Mouse (Mus musculus) lung, postnatal 0 days (tissue): ENCODE data around the gene Efnb2. TPM values are rescaled to one million over a fixed set of nuclear protein-coding genes. Genes with fewer than 3 reads are reported as not detected.

Experiments
- ATAC-seq: fragments of 200-750 bp; cut with Nextera tagmentation; 2 replicates; pipeline ENCODE4 v1.8.0; 2017; ENCODE audit warnings: moderate library complexity
- DNase-seq: peaks from one replicate; pipeline ENCODE4 v3.0.0-alpha.2; 2016; ENCODE audit warnings: low spot score
- H3K27ac ChIP-seq: fragments of 300-500 bp; sonication (generic); 2 replicates; pipeline ENCODE4 v1.5.1; 2014; ENCODE audit warnings: antibody characterized with exemption, mild to moderate bottlenecking, low read length, mixed read lengths
- H3K27me3 ChIP-seq: fragments of 300-500 bp; sonication (generic); replicated peaks from 2 replicates; pipeline ENCODE4 v1.6.1; 2014; ENCODE audit warnings: low read length, mixed read lengths; ENCODE audit not compliant: insufficient read depth
- H3K36me3 ChIP-seq: fragments of 300-500 bp; sonication (generic); 2 replicates; pipeline ENCODE4 v1.6.1; 2014; ENCODE audit warnings: low read length, mixed read lengths; ENCODE audit not compliant: insufficient read depth
- H3K4me1 ChIP-seq: fragments of 300-500 bp; sonication (generic); 2 replicates; pipeline ENCODE4 v1.6.1; 2014; ENCODE audit warnings: antibody characterized with exemption, low read depth, low read length, mixed read lengths; ENCODE audit not compliant: insufficient read depth
- H3K4me2 ChIP-seq: fragments of 300-500 bp; sonication (generic); replicated peaks from 2 replicates; pipeline ENCODE4 v1.6.1; 2014; ENCODE audit warnings: low read depth, mild to moderate bottlenecking, low read length, moderate library complexity, mixed read lengths
- H3K4me3 ChIP-seq: fragments of 300-500 bp; sonication (generic); 2 replicates; pipeline ENCODE4 v1.5.1; 2014; ENCODE audit warnings: low read depth, low read length
- H3K9ac ChIP-seq: fragments of 300-500 bp; sonication (generic); replicated peaks from 2 replicates; pipeline ENCODE4 v1.6.1; 2014; ENCODE audit warnings: low read depth, mild to moderate bottlenecking
- H3K9me3 ChIP-seq: fragments of 300-500 bp; sonication (generic); 2 replicates; pipeline ENCODE4 v1.6.1; 2016; ENCODE audit warnings: low read length, mixed read lengths
- CTCF ChIP-seq: IDR thresholded peaks from 2 replicates; pipeline ENCODE4 v1.5.1; 2016; ENCODE audit warnings: antibody characterized with exemption, mild to moderate bottlenecking
- EP300 ChIP-seq: IDR thresholded peaks from 2 replicates; pipeline ENCODE4 v1.6.1; 2016; ENCODE audit warnings: antibody characterized with exemption, mild to moderate bottlenecking, control low read depth
- WGBS: fragments of 180-500 bp; shearing (Covaris S2); extraction: QIAGEN DNeasy Blood & Tissue Kit; methylation state at CpG from one replicate; pipeline ENCODE4 v1.1.7; 2014; 5-methylcytosine and 5-hydroxymethylcytosine counted together
- polyA plus RNA-seq: library from polyadenylated mRNA; unstranded; fragments of >200 nt; fragmentation: Nextera tagmentation; extraction: Ambion mirVana; gene quantifications from 2 replicates; pipeline ENCODE4 v1.2.1, GENCODE M21; 2015

Efnb2 gene
- polyA plus RNA-seq, 1 experiment from 2014 or later: 26.7 TPM

DNA sequence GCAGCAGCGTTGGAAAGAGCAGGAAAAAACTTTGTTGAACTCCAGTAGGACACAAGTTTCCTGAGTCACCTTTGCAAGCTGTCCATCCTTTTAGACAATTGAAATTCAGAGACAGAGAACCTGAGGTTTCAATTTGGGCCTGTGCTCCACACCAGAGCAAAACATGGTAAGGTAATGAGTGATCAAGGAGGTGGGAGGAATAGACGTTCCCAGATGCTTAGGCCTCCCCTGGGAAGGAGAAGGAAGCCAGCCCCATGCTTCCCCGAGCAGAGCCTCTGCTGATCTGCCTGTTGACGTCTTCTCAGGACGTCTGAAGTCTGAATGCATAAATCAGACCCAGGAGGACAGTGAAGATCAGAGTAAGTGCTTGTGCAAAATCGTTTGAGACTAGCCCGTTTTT is 51.3 kb downstream of the Efnb2 start:
- Histone ChIP-seq H3K27ac (no peak overlapping the region), H3K36me3 (no peaks in the 10 kb centered on the region), H3K4me2 (no peak overlapping the region), H3K9me3 (no peaks in the 10 kb centered on the region), H3K9ac (no peak overlapping the region), H3K27me3 (no peaks in the 10 kb centered on the region), H3K4me1 (no peaks in the 10 kb centered on the region), H3K4me3 (no peak overlapping the region)
- TF ChIP-seq EP300: no peak
- WGBS: 40% methylated on average over 7 of the region's 7 CpGs
- ATAC-seq (no peak), DNase-seq (no peak)

DNA sequence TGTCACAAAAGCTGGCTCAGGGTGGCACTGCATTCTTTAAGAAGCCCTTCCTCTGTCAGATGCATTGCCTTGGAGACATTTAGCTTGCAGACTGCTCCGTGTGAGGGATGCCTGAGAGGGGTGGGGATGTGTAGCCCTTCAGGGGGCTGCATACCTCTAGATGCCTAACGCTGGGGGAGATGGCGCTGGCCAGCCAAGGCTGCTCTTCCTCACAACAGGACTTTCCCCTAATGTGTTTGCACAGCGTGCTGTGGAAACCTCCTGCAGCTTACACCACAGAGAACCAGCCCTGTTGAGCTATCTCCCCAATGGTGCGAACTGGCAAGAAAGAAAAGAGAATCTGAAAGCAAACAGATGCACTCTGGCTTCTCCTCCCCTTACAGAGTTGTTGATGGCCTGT is 51.9 kb downstream of the Efnb2 start:
- TF ChIP-seq EP300 (no peak), CTCF (no peak)
- 25% methylated on average over 5 of the region's 5 CpGs for WGBS
- ATAC-seq: no peak
- H3K4me2 ChIP-seq: no peak overlapping the region
- no peak overlapping the region for H3K27ac ChIP-seq
- no peak overlapping the region for H3K4me3 ChIP-seq
- no peaks in the 10 kb centered on the region for H3K9me3 ChIP-seq
- no peak for DNase-seq
- H3K9ac ChIP-seq: no peak overlapping the region
- H3K27me3 ChIP-seq: no peaks in the 10 kb centered on the region
- no peaks in the 10 kb centered on the region; the same call in 1 of the 2 replicates for H3K4me1 ChIP-seq
- no peaks in the 10 kb centered on the region for H3K36me3 ChIP-seq

- Histone ChIP-seq H3K4me2 (no peak overlapping the region), H3K27ac (no peak overlapping the region), H3K4me1 (no peaks in the 10 kb centered on the region; the same call in 1 of the 2 replicates), H3K36me3 (no peaks in the 10 kb centered on the region), H3K27me3 (no peaks in the 10 kb centered on the region), H3K4me3 (no peak overlapping the region), H3K9me3 (no peaks in the 10 kb centered on the region), H3K9ac (no peak overlapping the region)
- no peak for TF ChIP-seq EP300
- no peak for TF ChIP-seq CTCF
- ATAC-seq (no peak), DNase-seq (no peak)
- 59% methylated on average over 4 of the region's 4 CpGs for WGBS
Observed at GRCm38 (mm10) chr8:8605621-8606020, 55.4 kb downstream of the Efnb2 start.

DNA sequence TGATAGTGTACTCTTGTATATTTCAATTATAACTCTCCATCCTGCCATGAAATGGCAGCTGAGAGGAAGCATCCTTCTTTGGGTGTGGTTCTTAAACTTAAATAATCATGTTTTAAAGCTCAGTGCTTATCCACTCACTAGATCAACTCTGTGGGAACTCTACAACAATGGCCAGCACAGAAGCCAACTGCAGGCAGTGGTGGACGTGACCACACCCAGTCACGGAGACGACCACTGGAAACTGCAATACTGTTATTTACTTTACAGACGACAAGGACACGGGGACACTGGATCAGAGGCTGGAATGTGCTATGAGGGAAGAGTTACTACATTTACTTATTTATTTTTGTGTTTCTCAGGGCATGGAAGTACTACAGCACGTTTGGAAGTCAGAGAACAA is 57.2 kb downstream of the Efnb2 start:
- no peak overlapping the region for H3K9ac ChIP-seq
- TF ChIP-seq CTCF (no peak), EP300 (peak; percentile 87)
- peak; percentile 68 for DNase-seq
- peak; percentile 74 for ATAC-seq
- no peaks in the 10 kb centered on the region for H3K27me3 ChIP-seq
- H3K4me3 ChIP-seq: no peak overlapping the region
- H3K4me2 ChIP-seq: no peak overlapping the region
- no peaks in the 10 kb centered on the region for H3K9me3 ChIP-seq
- WGBS: 25% methylated on average over 6 of the region's 6 CpGs
- H3K36me3 ChIP-seq: no peaks in the 10 kb centered on the region
- peak overlapping the region; percentile 77 for H3K27ac ChIP-seq
- no peaks in the 10 kb centered on the region; the same call in 1 of the 2 replicates for H3K4me1 ChIP-seq

GRCm38 (mm10) chr8:8602616-8603461 is 58.2 kb downstream of the Efnb2 start:
- Histone ChIP-seq H3K4me2 (no peak overlapping the region), H3K27me3 (no peaks in the 10 kb centered on the region), H3K9me3 (no peaks in the 10 kb centered on the region), H3K4me3 (no peak overlapping the region), H3K27ac (peak overlapping the region; percentile 77), H3K9ac (no peak overlapping the region), H3K4me1 (no peaks in the 10 kb centered on the region; the same call in 1 of the 2 replicates), H3K36me3 (no peaks in the 10 kb centered on the region)
- 29% methylated on average over 7 of the region's 7 CpGs for WGBS
- ATAC-seq (peak; percentile 94), DNase-seq (peak; percentile 93)
- TF ChIP-seq CTCF: peak; percentile 58
- TF ChIP-seq EP300: peak; percentile 88

DNA sequence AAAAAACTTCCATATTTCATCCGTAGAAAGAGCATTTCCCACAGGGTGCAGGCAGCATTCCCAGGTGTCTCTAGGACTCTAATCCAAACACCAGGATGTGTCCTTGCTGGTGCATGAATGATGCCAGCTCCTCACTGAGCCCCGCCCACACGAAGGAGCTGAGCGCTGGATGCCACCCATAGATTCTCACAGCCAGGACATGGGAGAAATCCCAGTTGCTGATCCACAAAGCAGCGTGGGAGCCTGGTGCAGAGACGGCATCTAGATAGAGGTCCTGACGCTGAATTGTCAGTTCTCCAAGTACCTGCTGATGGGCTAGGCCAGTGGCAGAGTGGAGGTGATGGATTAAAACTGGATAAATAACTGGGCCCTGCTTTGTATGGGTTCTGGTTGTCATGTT is 61.1 kb downstream of the Efnb2 start:
- no peaks in the 10 kb centered on the region for H3K9me3 ChIP-seq
- no peaks in the 10 kb centered on the region for H3K36me3 ChIP-seq
- no peak for TF ChIP-seq CTCF
- no peak for TF ChIP-seq EP300
- H3K4me1 ChIP-seq: no peaks in the 10 kb centered on the region; the same call in 1 of the 2 replicates
- H3K4me3 ChIP-seq: no peak overlapping the region
- ATAC-seq (no peak), DNase-seq (no peak)
- no peak overlapping the region for H3K27ac ChIP-seq
- no peaks in the 10 kb centered on the region for H3K27me3 ChIP-seq
- no peak overlapping the region for H3K9ac ChIP-seq
- WGBS: 90% methylated on average over 7 of the region's 7 CpGs
- no peak overlapping the region for H3K4me2 ChIP-seq
